ENCODE assay signal across 9 mouse cellular contexts in genomic region chr15:85011895-85012661, GRCm38 (mm10). TPM values are rescaled to one million over a fixed set of nuclear protein-coding genes. Genes with fewer than 3 reads are reported as not detected.
DNase-seq lines count a peak whose midpoint lies in the region; ATAC-seq and TF ChIP-seq lines count a peak whose summit lies in the region.
"Had no signal": no experiment of that assay in that cellular context is flagged by ENCODE, and none has a peak within 500 bp of the region (broad histone marks: within the 10 kb centered on the region; RNA-seq: fewer than 3 reads in every experiment).

No protein-coding gene starts in this region.

- H3K9ac ChIP-seq in kidney, embryonic 15.5 days = no peak overlapping the region
- no peak overlapping the region for H3K9ac ChIP-seq in liver, postnatal 0 days (replicated peaks)

- ATAC-seq in kidney, embryonic 15.5 days (replicated peaks; ENCODE audit: low FRiP score) = no peak
- no peak for ATAC-seq in liver, postnatal 0 days
- ATAC-seq in megakaryocyte-erythroid progenitor cell, adult 5-6 weeks (replicated peaks; ENCODE audit: low FRiP score, low TSS enrichment, poor library complexity, severe bottlenecking) = no peak

- no peaks in the 10 kb centered on the region for H3K36me3 ChIP-seq in kidney, embryonic 15.5 days
- H3K36me3 ChIP-seq in liver, postnatal 0 days (replicated peaks; ENCODE audit: insufficient read depth, low read length) = no peaks in the 10 kb centered on the region

- peak overlapping the region; percentile 19; the same call in 1 of the 2 replicates for H3K4me2 ChIP-seq in kidney, embryonic 15.5 days
- H3K4me2 ChIP-seq in liver, postnatal 0 days (ENCODE audit: low read depth, low read length) = peak overlapping the region; percentile 44

- DNase-seq in kidney, adult 8-10 months = no peak
- peak; percentile 72 for DNase-seq in ZHBTc4 (ENCODE audit: low read depth, low spot score)
- peak; percentile 39 for DNase-seq in embryo, embryonic 11 days
- DNase-seq in liver, postnatal 0 days = no peak
- DNase-seq in spleen, adult 12 weeks (ENCODE audit: low spot score) = no peak
- no peak for DNase-seq in urinary bladder, adult 18-20 months (ENCODE audit: low spot score in 2 of 2)
- DNase-seq: layer of hippocampus, adult 9-11 months had no signal

- peaks cover 18% of the 10 kb centered on the region for H3K27me3 ChIP-seq in kidney, embryonic 15.5 days
- H3K27me3 ChIP-seq in liver, postnatal 0 days (ENCODE audit: insufficient read depth, low read length) = peaks cover 10% of the 10 kb centered on the region

- no peak overlapping the region for H3K4me3 ChIP-seq in kidney, embryonic 15.5 days (replicated peaks)
- no peak overlapping the region for H3K4me3 ChIP-seq in liver, postnatal 0 days (ENCODE audit: low read depth, low read length)

- H3K4me1 ChIP-seq in kidney, embryonic 15.5 days = peaks cover 18% of the 10 kb centered on the region
- peaks cover 5% of the 10 kb centered on the region; the same call in 1 of the 2 replicates for H3K4me1 ChIP-seq in liver, postnatal 0 days (ENCODE audit: insufficient read depth)

- TF ChIP-seq CTCF in liver, postnatal 0 days (IDR thresholded peaks at IDR 0.05; ENCODE audit: low read depth) = no peak

- no peak for TF ChIP-seq EP300 in liver, postnatal 0 days (IDR thresholded peaks at IDR 0.05; ENCODE audit: low read depth)

- H3K27ac ChIP-seq in kidney, embryonic 15.5 days = peak overlapping the region; percentile 75
- H3K27ac ChIP-seq in liver, postnatal 0 days (ENCODE audit: low read depth) = no peak overlapping the region

- WGBS in kidney, embryonic 15.5 days = 23% methylated on average over 19 of the region's 19 CpGs
- WGBS in liver, postnatal 0 days (ENCODE audit: insufficient replicate concordance) = 32% methylated on average over 19 of the region's 19 CpGs

- H3K9me3 ChIP-seq in kidney, embryonic 15.5 days (replicated peaks) = no peaks in the 10 kb centered on the region
- H3K9me3 ChIP-seq in liver, postnatal 0 days (ENCODE audit: low read length) = no peaks in the 10 kb centered on the region

RNA-seq across cellular contexts. Expression of gene Upk3a, which starts 4.9 kb away (rescaled TPM):
- polyA plus RNA-seq in kidney, embryonic 15.5 days (2015; fragmentation: Nextera tagmentation; extraction: Ambion mirVana) = 25.0 and 27.2 TPM in 2 replicates
- polyA plus RNA-seq in liver, postnatal 0 days (2015; fragmentation: Nextera tagmentation; extraction: Ambion mirVana) = not detected in 2 replicates
- total RNA-seq in megakaryocyte-erythroid progenitor cell, adult 5-6 weeks (2014; fragmentation: Nextera tagmentation) = not detected in 2 replicates
- not detected in 2 replicates for total RNA-seq in megakaryocyte-erythroid progenitor cell, adult 5-6 weeks (2017)

RNA-seq across cellular contexts. Expression of gene Fam118a, which starts 16.7 kb away (rescaled TPM):
- 20.9 and 23.0 TPM in 2 replicates for polyA plus RNA-seq in kidney, embryonic 15.5 days (2015; fragmentation: Nextera tagmentation; extraction: Ambion mirVana)
- 2.9 and 4.2 TPM in 2 replicates for polyA plus RNA-seq in liver, postnatal 0 days (2015; fragmentation: Nextera tagmentation; extraction: Ambion mirVana)
- 9.3 and 9.6 TPM in 2 replicates for total RNA-seq in megakaryocyte-erythroid progenitor cell, adult 5-6 weeks (2014; fragmentation: Nextera tagmentation)
- total RNA-seq in megakaryocyte-erythroid progenitor cell, adult 5-6 weeks (2017) = 5.7 and 8.9 TPM in 2 replicates

RNA-seq across cellular contexts. Expression of gene 5031439G07Rik, which starts 23.7 kb away (rescaled TPM):
- 5.7 and 7.1 TPM in 2 replicates for polyA plus RNA-seq in kidney, embryonic 15.5 days (2015; fragmentation: Nextera tagmentation; extraction: Ambion mirVana)
- 4.0 and 5.0 TPM in 2 replicates for polyA plus RNA-seq in liver, postnatal 0 days (2015; fragmentation: Nextera tagmentation; extraction: Ambion mirVana)
- total RNA-seq in megakaryocyte-erythroid progenitor cell, adult 5-6 weeks (2014; fragmentation: Nextera tagmentation) = 3.5 and 3.6 TPM in 2 replicates
- total RNA-seq in megakaryocyte-erythroid progenitor cell, adult 5-6 weeks (2017) = 2.2 and 4.0 TPM in 2 replicates

Comparison
In these comparisons a context has a peak if more than half of its experiments do, and no peak if none do; other contexts are left out.
1. DNase-seq: peak in ZHBTc4 (single experiment) and embryo, embryonic 11 days (single experiment); none in kidney, adult 8-10 months (0 of 2), liver, postnatal 0 days (single experiment), spleen, adult 12 weeks (single experiment) and urinary bladder, adult 18-20 months (0 of 2).
2. RNA of gene Upk3a, which starts 4.9 kb away (polyA plus RNA-seq): 25.0 to 27.2 TPM in kidney, embryonic 15.5 days; not detected in liver, postnatal 0 days; every median in the first group is over 10 times any median in the second.